Mouse (Mus musculus) E14TG2a.4 (cell line): ENCODE measurements around the gene Pkp4.

Experiments used
- CTCF ChIP-seq: conservative IDR thresholded peaks from 2 replicates; pipeline ENCODE4 v1.5.1; 2014; ENCODE audit warnings: low read length
- NANOG ChIP-seq: IDR thresholded peaks from 2 replicates; pipeline ENCODE4 v1.6.1; 2014; ENCODE audit warnings: borderline replicate concordance, low read length, mixed read lengths

DNA sequence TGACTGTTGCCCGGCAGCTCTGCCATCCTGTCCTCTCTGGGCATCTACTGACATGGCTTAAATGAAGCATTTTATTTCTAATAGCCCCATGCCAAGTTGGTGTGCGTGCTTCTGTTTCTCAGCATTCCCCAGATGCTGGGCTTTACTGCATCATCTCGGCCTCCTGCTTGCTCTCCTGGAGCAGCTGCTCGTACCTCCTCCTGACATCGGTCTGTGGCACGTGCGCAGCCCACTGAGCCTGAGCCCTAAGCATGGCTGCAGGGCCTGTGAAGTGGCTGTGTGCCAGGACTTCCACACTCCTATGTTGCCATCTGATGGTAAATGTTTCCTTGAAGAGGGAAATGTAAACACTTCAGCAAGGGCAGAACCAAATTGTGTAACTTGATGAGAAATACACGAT, 30.8 kb downstream of the Pkp4 start:
- TF ChIP-seq CTCF (no peak), NANOG (no peak)
